Mouse (Mus musculus): ENCODE results near the gene Metrn.

DNA sequence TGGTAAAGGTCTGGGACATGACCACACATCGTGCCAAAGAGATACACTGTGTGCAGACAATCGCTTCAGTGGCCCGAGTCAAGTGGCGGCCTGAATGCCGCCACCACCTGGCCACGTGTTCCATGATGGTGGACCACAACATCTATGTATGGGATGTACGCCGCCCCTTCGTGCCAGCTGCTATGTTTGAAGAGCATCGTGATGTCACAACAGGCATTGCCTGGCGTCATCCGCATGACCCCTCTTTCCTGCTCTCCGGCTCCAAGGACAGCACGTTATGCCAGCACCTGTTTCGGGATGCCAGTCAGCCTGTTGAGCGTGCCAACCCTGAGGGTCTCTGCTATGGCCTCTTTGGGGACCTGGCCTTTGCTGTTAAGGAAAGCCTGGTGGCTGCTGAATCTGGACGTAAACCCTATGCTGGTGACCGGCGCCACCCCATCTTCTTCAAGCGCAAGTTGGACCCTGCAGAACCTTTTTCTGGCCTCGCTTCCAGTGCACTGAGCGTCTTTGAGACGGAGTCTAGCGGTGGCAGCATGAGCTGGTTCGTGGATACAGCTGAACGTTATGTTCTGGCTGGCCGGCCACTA lies 29.1 kb upstream of the Metrn start:
- TF ChIP-seq CTCF (IDR thresholded peaks at IDR 0.05; ENCODE audit: low read depth, low read length) (no peak), EP300 (IDR thresholded peaks at IDR 0.05; ENCODE audit: insufficient read depth, low read depth, low read length) (no peak), POLR2A (IDR thresholded peaks at IDR 0.05; ENCODE audit: insufficient read depth, low read length) (no peak)

Data from ES-Bruce4 (cell line).